Mouse (Mus musculus) gastrocnemius, adult 18-20 months (tissue): Measurements from ENCODE around the gene Cyp17a1. TPM values are rescaled to one million over a fixed set of nuclear protein-coding genes. Genes with fewer than 3 reads are reported as not detected.

Experiments
- DNase-seq: peaks from one replicate; pipeline ENCODE4 v3.0.0; 2021; ENCODE audit warnings: low spot score
- long read RNA-seq, 2 experiments: library from polyadenylated mRNA; stranded (forward); transcript quantifications; one replicate each; pipeline ENCODE4 v2.0.0; 2021
- total RNA-seq, 2 experiments: library from RNA; stranded (reverse); gene quantifications; 2 replicates each; pipeline ENCODE4 v1.2.3; 2021

Gene Cyp17a1
- not detected for total RNA-seq
- long read RNA-seq, experiment 1 = 0 reads
- long read RNA-seq, experiment 2 = 0 reads

- DNase-seq = no peak
Observed at GRCm38 (mm10) chr19:46672766-46673418, at the start of gene Cyp17a1. Cyp17a1 (minus strand) TSS chr19:46673172.

GRCm38 (mm10) chr19:46718150-46718549 is 45.2 kb upstream of the Cyp17a1 start:
- no peak for DNase-seq

GRCm38 (mm10) chr19:46715016-46715415 is 42.0 kb upstream of the Cyp17a1 start:
- no peak for DNase-seq

- no peak for DNase-seq
Observed at GRCm38 (mm10) chr19:46714234-46714633, 41.3 kb upstream of the Cyp17a1 start.

GRCm38 (mm10) chr19:46710614-46711013 is 37.6 kb upstream of the Cyp17a1 start:
- DNase-seq = no peak

GRCm38 (mm10) chr19:46707296-46708151 is 34.6 kb upstream of the Cyp17a1 start, which contains the start of gene As3mt:
As3mt (plus strand) TSS chr19:46707458.
- DNase-seq = peak; percentile 75

GRCm38 (mm10) chr19:46706540-46707295 is 33.7 kb upstream of the Cyp17a1 start:
- DNase-seq = no peak

GRCm38 (mm10) chr19:46705779-46706495 is 33.0 kb upstream of the Cyp17a1 start:
- no peak for DNase-seq

- no peak for DNase-seq
Observed at GRCm38 (mm10) chr19:46701156-46701555, 28.2 kb upstream of the Cyp17a1 start.

- DNase-seq = no peak
Observed at GRCm38 (mm10) chr19:46699011-46699481, 26.1 kb upstream of the Cyp17a1 start.

- DNase-seq = no peak
Observed at GRCm38 (mm10) chr19:46697840-46698517, 25.0 kb upstream of the Cyp17a1 start.

GRCm38 (mm10) chr19:46696943-46697342 is 24.0 kb upstream of the Cyp17a1 start:
- no peak for DNase-seq

- no peak for DNase-seq
Observed at GRCm38 (mm10) chr19:46696482-46696881, 23.5 kb upstream of the Cyp17a1 start.

GRCm38 (mm10) chr19:46693146-46693545 is 20.2 kb upstream of the Cyp17a1 start:
- DNase-seq = no peak

- DNase-seq = no peak
Observed at GRCm38 (mm10) chr19:46691078-46691477, 18.1 kb upstream of the Cyp17a1 start.

- DNase-seq = no peak
Observed at GRCm38 (mm10) chr19:46690387-46690786, 17.4 kb upstream of the Cyp17a1 start.

- peak; percentile 88 for DNase-seq
Observed at GRCm38 (mm10) chr19:46689460-46690372, 16.7 kb upstream of the Cyp17a1 start, which contains the start of gene Borcs7. Borcs7 (plus strand) TSS chr19:46689906.

- no peak for DNase-seq
Observed at GRCm38 (mm10) chr19:46679720-46680383, 6.9 kb upstream of the Cyp17a1 start.

GRCm38 (mm10) chr19:46675641-46676040 is 2.7 kb upstream of the Cyp17a1 start:
- DNase-seq = no peak
